12 mouse cellular contexts compared by ENCODE assay signal in the genomic region with DNA sequence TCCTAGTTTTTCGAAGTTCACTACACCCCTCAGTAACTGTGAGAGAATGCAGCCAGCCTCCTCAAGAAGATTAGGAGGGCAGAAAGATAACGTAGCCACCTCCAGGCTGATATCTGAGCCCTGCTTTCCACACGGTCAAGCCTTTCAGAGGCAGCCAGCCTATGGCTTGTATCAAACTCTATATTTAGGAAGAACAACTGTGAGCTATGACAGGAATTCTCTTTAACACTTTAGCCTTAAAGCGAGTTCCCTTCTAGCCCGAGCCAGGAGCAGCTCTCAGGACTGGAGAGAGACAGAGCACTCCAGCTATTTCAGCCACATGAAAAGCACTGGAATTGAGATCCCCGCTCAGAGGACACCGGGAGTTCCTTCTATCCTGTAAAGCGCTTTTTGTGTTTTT. TPM values are rescaled to one million over a fixed set of nuclear protein-coding genes. Genes with fewer than 3 reads are reported as not detected.
DNase-seq lines count a peak whose midpoint lies in the region; ATAC-seq and TF ChIP-seq lines count a peak whose summit lies in the region.
"Had no signal": no experiment of that assay in that cellular context is flagged by ENCODE, and none has a peak within 500 bp of the region (broad histone marks: within the 10 kb centered on the region; RNA-seq: fewer than 3 reads in every experiment).

A gene (plus strand): TSS at position 49 of the 400 bp plus-strand sequence.

- WGBS in lung, postnatal 0 days: 42% methylated on average over 8 of the region's 8 CpGs
- WGBS in heart, embryonic 15.5 days: 37% methylated on average over 8 of the region's 8 CpGs
- WGBS in hindbrain, postnatal 0 days: 77% methylated on average over 8 of the region's 8 CpGs

- no peak within 1 kb of the TSS for H3K4me3 ChIP-seq in lung, postnatal 0 days (ENCODE audit: low read depth, low read length)
- H3K4me3 ChIP-seq in heart, embryonic 15.5 days: peak within 1 kb of the TSS; percentile 45
- H3K4me3 ChIP-seq in hindbrain, postnatal 0 days (ENCODE audit: low read length): no peak within 1 kb of the TSS
- H3K4me3 ChIP-seq: megakaryocyte, embryonic 14.5 days had no signal

- no peak within 1 kb of the TSS for H3K27ac ChIP-seq in lung, postnatal 0 days (ENCODE audit: low read length)
- H3K27ac ChIP-seq in heart, embryonic 15.5 days: peak within 1 kb of the TSS; percentile 91
- no peak within 1 kb of the TSS for H3K27ac ChIP-seq in hindbrain, postnatal 0 days

- H3K4me1 ChIP-seq in lung, postnatal 0 days (ENCODE audit: insufficient read depth, low read depth, low read length): no peaks in the 10 kb centered on the region
- no peaks in the 10 kb centered on the region for H3K4me1 ChIP-seq in heart, embryonic 15.5 days (replicated peaks)
- H3K4me1 ChIP-seq in hindbrain, postnatal 0 days (ENCODE audit: insufficient read depth, low read length): no peaks in the 10 kb centered on the region
- H3K4me1 ChIP-seq: megakaryocyte, embryonic 14.5 days had no signal

- no peak for TF ChIP-seq EP300 in lung, postnatal 0 days (IDR thresholded peaks at IDR 0.05)

- no peak for TF ChIP-seq CTCF in lung, postnatal 0 days (IDR thresholded peaks at IDR 0.05)
- no peak for TF ChIP-seq CTCF in hindbrain, postnatal 0 days (IDR thresholded peaks at IDR 0.05; ENCODE audit: low read depth)

- H3K27me3 ChIP-seq in lung, postnatal 0 days (replicated peaks; ENCODE audit: insufficient read depth, low read length): no peaks in the 10 kb centered on the region
- H3K27me3 ChIP-seq in heart, embryonic 15.5 days: no peaks in the 10 kb centered on the region
- no peaks in the 10 kb centered on the region for H3K27me3 ChIP-seq in hindbrain, postnatal 0 days (ENCODE audit: insufficient read depth, low read length)

- DNase-seq in lung, postnatal 0 days (ENCODE audit: low spot score): no peak
- DNase-seq in lung, adult 18-20 months: no peak
- DNase-seq in gastrocnemius, postnatal 25 days: no peak
- no peak for DNase-seq in layer of hippocampus, adult 9-11 months
- no peak for DNase-seq in cerebellum, postnatal 25 days
- DNase-seq in cerebellum, postnatal 4 days (ENCODE audit: low spot score in 2 of 2): no peak
- DNase-seq in hindbrain, postnatal 0 days (ENCODE audit: low spot score): no peak
- DNase-seq: cerebellum, adult 9-11 months; thymus, postnatal 14 days had no signal

- no peaks in the 10 kb centered on the region for H3K36me3 ChIP-seq in lung, postnatal 0 days (ENCODE audit: insufficient read depth, low read length)
- H3K36me3 ChIP-seq in heart, embryonic 15.5 days: no peaks in the 10 kb centered on the region
- H3K36me3 ChIP-seq in hindbrain, postnatal 0 days (ENCODE audit: insufficient read depth, low read length): no peaks in the 10 kb centered on the region

- no peak for ATAC-seq in lung, postnatal 0 days
- peak; percentile 77 for ATAC-seq in heart, embryonic 15.5 days (replicated peaks; ENCODE audit: insufficient number of reproducible peaks, insufficient read depth, low FRiP score, low read depth)
- ATAC-seq in hindbrain, postnatal 0 days: no peak

- H3K4me2 ChIP-seq in lung, postnatal 0 days (replicated peaks; ENCODE audit: low read depth, low read length): no peak within 1 kb of the TSS
- H3K4me2 ChIP-seq in heart, embryonic 15.5 days: peak within 1 kb of the TSS; percentile 44
- H3K4me2 ChIP-seq in hindbrain, postnatal 0 days (ENCODE audit: low read depth, low read length): no peak within 1 kb of the TSS

- no peaks in the 10 kb centered on the region for H3K9me3 ChIP-seq in lung, postnatal 0 days (ENCODE audit: low read length)
- H3K9me3 ChIP-seq in heart, embryonic 15.5 days (replicated peaks): no peaks in the 10 kb centered on the region
- no peaks in the 10 kb centered on the region for H3K9me3 ChIP-seq in hindbrain, postnatal 0 days (ENCODE audit: low read length)
- H3K9me3 ChIP-seq: megakaryocyte, embryonic 14.5 days had no signal

- no peak within 1 kb of the TSS for H3K9ac ChIP-seq in lung, postnatal 0 days (replicated peaks; ENCODE audit: low read depth)
- H3K9ac ChIP-seq in heart, embryonic 15.5 days: peak within 1 kb of the TSS; percentile 48
- H3K9ac ChIP-seq in hindbrain, postnatal 0 days (replicated peaks; ENCODE audit: low read length): no peak within 1 kb of the TSS

RNA-seq across cellular contexts. Expression of the gene that starts here (rescaled TPM):
- polyA plus RNA-seq in lung, postnatal 0 days (2015; fragmentation: Nextera tagmentation; extraction: Ambion mirVana): 12.4 and 13.4 TPM in 2 replicates
- 100 to 1,000 TPM; 316 to 397 TPM for total RNA-seq in gastrocnemius, postnatal 25 days (2021)
- 612 and 957 TPM in 2 replicates for polyA plus RNA-seq in heart, embryonic 15.5 days (2015; fragmentation: Nextera tagmentation; extraction: Ambion mirVana)
- total RNA-seq in hindbrain, postnatal 0 days (2014; rRNA removed): 1.0 TPM in 1 of 2 replicates, not detected in the other
- 0.63 and 0.89 TPM in 2 replicates for polyA plus RNA-seq in hindbrain, postnatal 0 days (2015; fragmentation: Nextera tagmentation; extraction: Ambion mirVana)
- polyA plus RNA-seq: liver, adult 2 months had no signal

Comparison
In these comparisons a context has a peak if more than half of its experiments do, and no peak if none do; other contexts are left out.
1. RNA of the gene that starts here (total RNA-seq): 316 to 397 TPM in gastrocnemius, postnatal 25 days; 1.0 TPM in hindbrain, postnatal 0 days; every median in the first group is over 100 times any median in the second.
2. RNA of the gene that starts here (polyA plus RNA-seq): 612 to 957 TPM in heart, embryonic 15.5 days; 12.4 to 13.4 TPM in lung, postnatal 0 days and 0.63 to 0.89 TPM in hindbrain, postnatal 0 days; every median in the first group is over 10 times any median in the second.